ENCODE assay signal across 7 mouse cellular contexts in genomic region chr7:29304463-29305262, GRCm38 (mm10). TPM values are rescaled to one million over a fixed set of nuclear protein-coding genes. Genes with fewer than 3 reads are reported as not detected.
DNase-seq lines count a peak whose midpoint lies in the region; ATAC-seq and TF ChIP-seq lines count a peak whose summit lies in the region.

No protein-coding gene starts in this region.

- no peak overlapping the region for H3K27ac ChIP-seq in liver, embryonic 11.5 days (ENCODE audit: low read depth, low read length)
- H3K27ac ChIP-seq in forebrain, postnatal 0 days (ENCODE audit: low read depth, low read length): peak overlapping the region; percentile 86
- H3K27ac ChIP-seq in midbrain, embryonic 13.5 days: peak overlapping the region; percentile 96

- H3K9me3 ChIP-seq in liver, embryonic 11.5 days (ENCODE audit: control insufficient read depth, low read length): no peaks in the 10 kb centered on the region
- no peaks in the 10 kb centered on the region for H3K9me3 ChIP-seq in forebrain, postnatal 0 days (ENCODE audit: low read length)
- H3K9me3 ChIP-seq in midbrain, embryonic 13.5 days: no peaks in the 10 kb centered on the region

- H3K27me3 ChIP-seq in liver, embryonic 11.5 days (replicated peaks; ENCODE audit: control insufficient read depth, insufficient read depth, low read length): peaks cover 44% of the 10 kb centered on the region
- H3K27me3 ChIP-seq in forebrain, postnatal 0 days (ENCODE audit: insufficient read depth, low read length): no peaks in the 10 kb centered on the region
- H3K27me3 ChIP-seq in midbrain, embryonic 13.5 days: 0 out of 2 replicates have a peak, but pooled peaks cover 2% of the 10 kb centered on the region

- H3K4me3 ChIP-seq in liver, embryonic 11.5 days (ENCODE audit: low read depth, low read length): peak overlapping the region; percentile 58
- peak overlapping the region; percentile 79 for H3K4me3 ChIP-seq in forebrain, postnatal 0 days (ENCODE audit: low read depth, low read length)
- peak overlapping the region; percentile 75 for H3K4me3 ChIP-seq in midbrain, embryonic 13.5 days (replicated peaks)

- TF ChIP-seq CTCF in forebrain, postnatal 0 days (IDR thresholded peaks at IDR 0.05; ENCODE audit: low read depth): no peak

- peak overlapping the region; percentile 90 for H3K4me2 ChIP-seq in liver, embryonic 11.5 days
- H3K4me2 ChIP-seq in forebrain, postnatal 0 days (ENCODE audit: low read depth): peak overlapping the region; percentile 95
- H3K4me2 ChIP-seq in midbrain, embryonic 13.5 days (replicated peaks): peak overlapping the region; percentile 92

- no peak overlapping the region; the same call in 1 of the 2 replicates for H3K9ac ChIP-seq in liver, embryonic 11.5 days (ENCODE audit: low read depth, low read length)
- H3K9ac ChIP-seq in forebrain, postnatal 0 days: peak overlapping the region; percentile 78
- peak overlapping the region; percentile 88 for H3K9ac ChIP-seq in midbrain, embryonic 13.5 days (replicated peaks)

- peaks cover 33% of the 10 kb centered on the region for H3K4me1 ChIP-seq in liver, embryonic 11.5 days (replicated peaks; ENCODE audit: control insufficient read depth, insufficient read depth, low read length)
- peaks cover 18% of the 10 kb centered on the region for H3K4me1 ChIP-seq in forebrain, postnatal 0 days (ENCODE audit: insufficient read depth)
- peaks cover 59% of the 10 kb centered on the region for H3K4me1 ChIP-seq in midbrain, embryonic 13.5 days (replicated peaks)

- WGBS in liver, embryonic 11.5 days: 2% methylated on average over 41 of the region's 48 CpGs
- 4% methylated on average over 42 of the region's 48 CpGs for WGBS in forebrain, postnatal 0 days
- under 1% methylated on average over 42 of the region's 48 CpGs for WGBS in midbrain, embryonic 13.5 days

- ATAC-seq in liver, embryonic 11.5 days (replicated peaks; ENCODE audit: low FRiP score): no peak
- no peak for ATAC-seq in forebrain, postnatal 0 days
- ATAC-seq in midbrain, embryonic 13.5 days: no peak

- DNase-seq in liver, embryonic 11.5 days (ENCODE audit: low spot score): no peak
- DNase-seq in liver: no peak
- DNase-seq in cerebellum, adult 9-11 months: peak; percentile 72
- DNase-seq in forebrain, postnatal 0 days: peak; percentile 62
- no peak for DNase-seq in spleen, adult 12 weeks (ENCODE audit: low spot score)
- DNase-seq in spleen, postnatal 10 days (ENCODE audit: low spot score in 2 of 2): no peak

- H3K36me3 ChIP-seq in liver, embryonic 11.5 days (ENCODE audit: control insufficient read depth, insufficient read depth, low read length): no peaks in the 10 kb centered on the region
- no peaks in the 10 kb centered on the region for H3K36me3 ChIP-seq in forebrain, postnatal 0 days (ENCODE audit: insufficient read depth)
- H3K36me3 ChIP-seq in midbrain, embryonic 13.5 days: 0 out of 2 replicates have a peak, but pooled peaks cover under 1% of the 10 kb centered on the region

RNA-seq across cellular contexts. Expression of gene Dpf1, which starts 0.9 kb away (rescaled TPM):
- polyA plus RNA-seq in liver, embryonic 11.5 days (2014; fragmentation: Nextera tagmentation; extraction: Ambion mirVana): 6.1 and 7.5 TPM in 2 replicates
- total RNA-seq in forebrain, postnatal 0 days (2014; rRNA removed): 246 and 291 TPM in 2 replicates
- polyA plus RNA-seq in forebrain, postnatal 0 days (2015; fragmentation: Nextera tagmentation; extraction: Ambion mirVana): 243 and 248 TPM in 2 replicates
- 201 and 213 TPM in 2 replicates for polyA plus RNA-seq in midbrain, embryonic 13.5 days (2015; fragmentation: Nextera tagmentation; extraction: Ambion mirVana)

RNA-seq across cellular contexts. Expression of gene Ppp1r14a, which starts 15.6 kb away (rescaled TPM):
- 6.0 and 6.9 TPM in 2 replicates for polyA plus RNA-seq in liver, embryonic 11.5 days (2014; fragmentation: Nextera tagmentation; extraction: Ambion mirVana)
- total RNA-seq in forebrain, postnatal 0 days (2014; rRNA removed): 1.5 and 2.0 TPM in 2 replicates
- 2.3 and 2.8 TPM in 2 replicates for polyA plus RNA-seq in forebrain, postnatal 0 days (2015; fragmentation: Nextera tagmentation; extraction: Ambion mirVana)
- 7.9 and 8.1 TPM in 2 replicates for polyA plus RNA-seq in midbrain, embryonic 13.5 days (2015; fragmentation: Nextera tagmentation; extraction: Ambion mirVana)

RNA-seq across cellular contexts. Expression of gene Spint2, which starts 23.0 kb away (rescaled TPM):
- 51.6 and 53.7 TPM in 2 replicates for polyA plus RNA-seq in liver, embryonic 11.5 days (2014; fragmentation: Nextera tagmentation; extraction: Ambion mirVana)
- total RNA-seq in forebrain, postnatal 0 days (2014; rRNA removed): 32.3 and 36.7 TPM in 2 replicates
- polyA plus RNA-seq in forebrain, postnatal 0 days (2015; fragmentation: Nextera tagmentation; extraction: Ambion mirVana): 94.6 and 127 TPM in 2 replicates
- polyA plus RNA-seq in midbrain, embryonic 13.5 days (2015; fragmentation: Nextera tagmentation; extraction: Ambion mirVana): 26.1 and 28.7 TPM in 2 replicates

RNA-seq across cellular contexts. Expression of gene 2200002D01Rik, which starts 56.4 kb away (rescaled TPM):
- 3.2 and 4.4 TPM in 2 replicates for polyA plus RNA-seq in liver, embryonic 11.5 days (2014; fragmentation: Nextera tagmentation; extraction: Ambion mirVana)
- total RNA-seq in forebrain, postnatal 0 days (2014; rRNA removed): 0.23 TPM in 1 of 2 replicates, not detected in the other
- 0.67 and 0.82 TPM in 2 replicates for polyA plus RNA-seq in forebrain, postnatal 0 days (2015; fragmentation: Nextera tagmentation; extraction: Ambion mirVana)
- 0.92 and 2.0 TPM in 2 replicates for polyA plus RNA-seq in midbrain, embryonic 13.5 days (2015; fragmentation: Nextera tagmentation; extraction: Ambion mirVana)

Comparison
In these comparisons a context has a peak if more than half of its experiments do, and no peak if none do; other contexts are left out.
1. DNase-seq: peak in cerebellum, adult 9-11 months (single experiment) and forebrain, postnatal 0 days (single experiment); none in liver, embryonic 11.5 days (single experiment), liver (single experiment), spleen, adult 12 weeks (single experiment) and spleen, postnatal 10 days (0 of 2).
2. RNA of gene Dpf1, which starts 0.9 kb away (polyA plus RNA-seq): 243 to 248 TPM in forebrain, postnatal 0 days and 201 to 213 TPM in midbrain, embryonic 13.5 days; 6.1 to 7.5 TPM in liver, embryonic 11.5 days; every median in the first group is over 10 times any median in the second.
3. Peak in every context shown above with its lines, with median percentiles within 50 percentile points of each other: H3K4me2 ChIP-seq and H3K4me3 ChIP-seq.